Mouse (Mus musculus): ENCODE data around the gene Zfp354c. TPM values are rescaled to one million over a fixed set of nuclear protein-coding genes. Genes with fewer than 3 reads are reported as not detected.

Gene Zfp354c
- 10 to 100 TPM; 51.4 to 52.3 TPM for total RNA-seq (2021)

DNA sequence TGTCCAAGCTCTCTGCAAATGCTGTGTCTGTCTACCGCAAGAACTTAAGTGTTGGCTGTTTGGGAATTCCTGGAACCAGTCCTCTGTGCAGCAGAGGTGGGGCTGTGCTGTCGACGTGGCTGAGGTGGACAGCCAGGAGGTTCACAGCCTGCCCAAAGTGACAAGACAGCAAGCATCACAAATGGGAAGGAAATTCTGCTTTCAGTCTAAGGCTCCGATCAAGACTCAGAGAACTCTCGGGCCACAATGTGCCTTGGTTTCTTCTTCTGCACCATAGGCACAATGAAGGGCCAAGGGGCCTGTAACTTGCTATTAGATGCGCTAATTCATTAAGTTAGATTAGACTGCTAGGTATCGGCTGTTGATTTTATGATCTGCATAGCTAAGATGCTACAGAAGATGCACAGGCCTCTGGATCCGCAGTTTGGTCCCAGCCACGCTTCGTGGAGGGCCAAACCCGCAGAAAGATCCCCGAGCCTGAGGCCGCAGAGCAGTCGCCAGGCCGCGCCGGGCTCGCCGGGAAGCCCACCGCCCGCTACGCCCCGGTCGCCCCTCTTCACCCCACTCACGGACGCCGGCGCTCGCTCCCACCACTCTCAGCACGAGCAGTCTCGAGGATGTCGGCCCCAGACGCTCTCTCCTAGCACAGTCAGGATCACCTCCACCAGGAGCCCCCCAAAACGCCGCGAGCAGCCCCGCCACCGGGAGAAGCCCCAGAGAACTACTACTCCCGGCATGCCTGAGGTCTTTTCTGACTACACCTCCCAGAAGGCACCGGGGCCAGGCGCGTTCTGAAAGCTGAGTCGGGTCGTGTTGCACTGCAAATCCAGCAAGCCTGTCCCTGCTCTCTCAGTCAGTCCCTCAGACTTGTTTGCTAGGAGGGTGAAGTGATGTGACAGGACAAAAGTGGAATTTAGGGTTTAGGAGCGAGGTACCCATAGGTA, at the start of gene Zfp354c:
Gene Zfp354c (minus strand): TSS at position 715 of the 944 bp plus-strand sequence.
- peak; percentile 87 to 90 for DNase-seq

DNA sequence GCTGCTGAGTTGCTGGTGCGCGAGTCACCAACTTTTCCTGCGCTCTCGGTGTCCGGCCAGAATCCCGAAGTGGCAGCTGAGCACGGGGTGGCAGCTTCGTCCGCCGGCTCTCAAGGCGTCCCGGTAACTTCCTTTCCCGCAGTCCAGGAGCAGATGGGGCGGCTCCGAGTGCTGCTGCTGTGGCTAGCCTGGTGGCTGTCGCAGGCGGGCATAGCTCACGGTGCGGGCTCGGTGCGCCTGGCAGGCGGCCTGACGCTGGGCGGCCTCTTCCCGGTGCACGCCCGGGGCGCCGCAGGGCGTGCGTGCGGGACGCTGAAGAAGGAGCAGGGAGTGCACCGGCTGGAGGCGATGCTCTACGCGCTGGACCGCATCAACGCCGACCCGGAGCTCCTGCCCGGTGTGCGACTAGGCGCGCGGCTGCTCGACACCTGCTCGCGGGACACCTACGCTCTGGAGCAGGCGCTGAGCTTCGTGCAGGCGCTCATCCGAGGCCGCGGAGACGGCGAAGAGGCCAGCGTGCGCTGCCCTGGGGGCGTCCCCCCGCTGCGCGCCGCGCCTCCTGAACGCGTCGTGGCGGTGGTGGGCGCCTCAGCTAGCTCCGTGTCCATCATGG, 23.6 kb upstream of the Zfp354c start:
- no peak for DNase-seq

DNA sequence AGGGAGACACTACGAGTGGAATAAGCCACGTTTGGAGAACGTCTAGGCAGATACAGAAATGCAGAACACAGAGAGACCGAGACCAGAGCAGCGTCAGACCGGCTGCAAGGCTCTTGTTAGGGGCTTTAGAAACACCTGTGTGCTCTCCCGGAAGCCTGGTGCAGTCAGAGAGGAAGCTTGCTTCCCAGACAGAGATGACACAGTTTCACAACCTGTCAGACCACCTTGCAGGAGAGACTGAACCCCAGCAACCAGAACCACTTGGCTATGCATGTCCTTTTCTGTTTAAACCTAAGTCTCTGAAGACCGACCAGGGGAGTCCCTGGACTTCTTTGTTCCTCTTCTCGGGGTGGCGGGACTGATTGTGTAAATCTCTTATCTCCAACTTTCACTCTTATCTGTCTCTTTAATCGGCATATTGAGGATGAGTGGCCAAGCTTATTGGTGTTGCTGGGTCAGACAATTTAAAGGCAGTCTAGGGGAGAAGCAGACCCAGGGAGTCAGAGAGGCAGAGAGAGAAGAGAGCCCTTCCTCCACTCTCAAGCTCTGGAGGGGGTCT, 22.7 kb upstream of the Zfp354c start, which contains the start of gene Grm6:
Gene Grm6 (plus strand): TSS at position 509 of the 559 bp plus-strand sequence.
- no peak for DNase-seq

DNA sequence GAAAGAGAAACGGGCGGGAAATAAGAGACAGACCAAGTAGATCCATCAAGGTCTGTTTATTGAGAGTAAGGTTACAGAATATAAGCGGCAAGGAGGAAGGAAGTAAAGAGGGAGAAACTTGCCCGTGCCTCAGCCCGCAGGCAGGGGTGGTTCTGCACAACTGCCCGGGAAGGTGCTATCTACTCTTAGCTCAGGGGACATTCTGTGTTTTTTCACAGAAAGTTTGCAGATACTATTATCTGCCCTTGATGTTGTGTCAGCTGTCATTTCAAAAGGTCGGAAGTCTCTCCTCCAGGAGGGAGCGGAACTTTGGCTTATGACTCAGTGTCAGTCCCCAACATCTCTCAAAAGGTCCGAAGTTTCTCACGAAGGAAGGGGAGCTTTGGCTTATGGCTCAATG, 21.8 kb upstream of the Zfp354c start:
- no peak for DNase-seq

DNA sequence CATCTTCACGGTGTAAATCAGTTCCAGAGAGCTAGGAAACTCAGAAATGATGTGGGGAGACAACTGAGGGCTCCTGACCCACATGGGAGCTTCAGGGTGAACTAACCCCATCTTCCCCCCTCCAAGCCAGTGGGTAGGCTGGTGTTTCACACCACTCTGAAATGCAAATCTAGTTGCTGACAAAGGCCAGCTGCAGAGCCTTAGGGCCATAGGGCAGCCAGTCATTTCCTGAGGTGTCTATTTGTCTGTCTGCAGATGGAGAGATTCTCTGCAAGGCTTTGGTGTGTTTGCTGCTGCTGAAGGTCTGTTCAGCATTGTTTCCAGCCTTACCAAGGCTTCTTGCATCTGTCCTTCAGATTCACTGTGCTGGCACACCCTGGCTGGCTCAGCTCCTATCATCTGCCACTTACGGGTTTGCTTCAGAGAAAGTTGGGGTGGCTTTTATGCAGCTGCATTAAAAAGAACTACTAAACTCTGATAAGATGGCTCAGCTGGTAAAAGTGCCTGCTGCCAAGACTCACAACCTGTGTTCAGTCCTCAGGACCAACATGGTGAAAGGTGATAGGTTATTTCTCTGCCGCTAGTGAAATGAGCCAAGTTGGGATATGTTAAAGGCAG, 21.1 kb upstream of the Zfp354c start:
- no peak for DNase-seq

DNA sequence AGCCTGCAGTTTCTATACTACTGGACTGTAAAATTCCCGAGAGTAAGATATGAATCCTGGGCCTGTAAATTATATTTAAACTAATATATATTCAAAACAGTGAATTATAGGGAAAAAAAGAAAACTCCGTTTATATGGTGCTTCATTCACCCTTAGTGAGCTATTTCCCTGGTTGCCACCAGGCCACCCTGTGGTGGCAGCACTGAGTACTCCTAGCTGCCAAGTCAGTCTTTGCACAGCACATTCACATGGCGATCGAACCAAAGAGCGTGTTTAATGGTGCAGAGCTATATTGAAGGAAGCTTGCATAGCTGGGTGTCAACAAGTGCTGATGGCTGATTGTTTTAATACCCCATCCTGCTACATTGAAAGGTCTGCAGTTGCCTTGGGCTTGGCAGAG, 19.5 kb upstream of the Zfp354c start:
- no peak for DNase-seq

DNA sequence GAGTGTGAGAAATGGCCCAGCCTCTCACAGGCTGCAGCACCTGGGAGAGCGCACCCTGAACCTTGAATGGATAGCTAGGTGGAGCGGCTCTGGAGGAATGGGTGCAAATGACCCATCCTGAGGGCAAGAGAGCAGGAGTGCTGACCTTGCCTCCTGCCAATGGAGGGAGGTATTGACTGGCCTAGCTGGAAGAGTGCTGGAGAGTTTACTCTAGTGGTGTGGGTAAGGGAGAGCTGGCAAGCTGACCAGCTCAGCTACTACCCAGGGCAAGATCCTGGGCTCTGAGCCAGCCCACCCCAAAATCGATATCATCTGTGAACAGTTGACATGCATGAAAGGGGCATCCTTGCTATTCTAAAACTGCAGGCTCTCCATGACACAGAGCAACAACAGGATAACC, 18.4 kb upstream of the Zfp354c start:
- DNase-seq, result no peak

DNA sequence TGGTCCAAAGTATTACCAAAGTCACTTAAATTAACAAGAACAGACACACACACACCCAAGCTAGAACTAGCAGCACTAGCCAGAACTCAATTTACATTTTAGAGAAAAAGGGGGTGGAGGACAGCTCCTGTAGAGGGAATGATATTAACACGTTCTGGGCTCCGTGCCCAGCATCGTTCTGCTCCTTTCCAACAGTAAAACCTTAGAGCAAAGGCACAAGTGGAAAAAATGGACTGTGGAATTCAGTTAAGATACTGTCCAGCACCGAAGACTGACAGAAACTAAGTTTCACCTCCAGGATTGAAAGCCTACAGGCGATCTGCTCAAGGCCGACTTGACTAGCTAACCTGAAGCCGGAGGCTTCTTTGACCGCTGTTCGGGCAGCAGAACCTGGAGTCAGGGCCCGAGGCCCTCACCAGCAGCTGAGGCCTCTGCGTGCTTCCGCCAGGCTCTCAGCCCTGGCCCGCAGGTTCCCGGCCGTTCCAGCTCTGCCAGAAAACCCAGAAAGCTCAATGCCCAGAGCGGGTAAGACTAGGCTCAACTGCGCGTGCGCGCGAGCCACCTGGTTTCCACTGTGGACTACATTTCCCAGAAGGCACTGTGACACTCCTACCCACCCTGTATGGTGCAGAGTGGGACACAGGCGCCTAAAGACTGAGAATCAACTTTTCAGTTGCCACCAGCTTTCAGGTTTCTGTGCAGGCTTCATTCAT, 13.7 kb upstream of the Zfp354c start, which contains the start of gene Zfp879:
Gene Zfp879 (minus strand): TSS at position 530 of the 713 bp plus-strand sequence.
- DNase-seq, result peak; percentile 92 to 93

DNA sequence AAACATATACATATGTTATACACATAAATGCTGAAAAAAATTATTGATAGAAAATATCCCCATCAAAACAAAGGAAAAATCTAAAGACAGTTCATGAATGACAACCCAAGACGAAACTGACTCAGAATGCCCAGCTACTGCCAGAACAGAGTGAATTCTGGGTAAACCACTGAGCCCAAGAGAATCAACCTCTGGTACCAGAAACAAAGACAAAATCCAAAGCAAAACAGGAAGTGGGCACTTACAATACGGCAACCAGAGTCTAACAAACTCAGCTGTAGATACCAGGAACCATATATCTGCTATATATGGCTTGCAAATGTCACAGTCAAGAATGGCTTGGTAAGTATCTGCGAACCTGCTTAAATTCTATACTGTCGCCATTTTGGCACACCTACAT, 8.2 kb upstream of the Zfp354c start:
- no peak for DNase-seq

DNA sequence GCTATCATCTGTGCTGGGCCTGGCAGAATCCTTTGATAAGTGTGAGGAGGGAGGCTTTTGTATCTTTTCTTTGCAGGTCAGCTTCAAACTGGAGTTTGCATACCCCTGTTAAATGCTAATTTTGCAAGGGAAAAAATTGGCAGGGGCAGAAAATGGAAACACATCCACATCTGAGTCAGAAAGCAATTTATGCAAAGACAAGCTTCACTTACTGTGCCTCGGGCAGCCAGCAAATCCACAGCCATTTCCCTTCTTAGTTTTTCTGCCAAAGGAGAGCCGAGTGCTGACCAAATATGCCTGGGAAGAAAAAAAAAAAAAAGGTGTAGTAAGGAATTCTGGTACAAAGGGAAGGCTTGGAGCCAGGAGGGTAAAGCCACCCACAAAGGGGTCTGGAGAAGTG, 1.3 kb downstream of the Zfp354c start:
- DNase-seq, result no peak

DNA sequence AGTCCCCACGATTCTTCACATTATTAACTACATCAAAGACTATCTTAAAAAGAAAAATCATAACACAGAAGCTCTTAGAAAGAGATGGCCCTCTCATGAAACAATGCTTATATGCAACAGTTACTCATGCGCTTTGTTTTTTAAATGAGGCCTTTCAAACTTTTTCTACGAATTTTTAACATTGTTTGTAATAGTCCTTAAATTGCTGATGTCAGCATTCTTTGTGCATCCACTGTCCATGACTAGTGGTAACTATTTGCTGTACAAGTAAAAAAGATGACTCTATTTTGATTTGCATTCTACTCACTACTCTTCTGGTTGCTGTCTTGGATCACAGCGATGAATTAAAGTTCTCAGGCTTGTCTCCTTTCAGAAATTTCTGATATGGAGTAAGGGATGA, 13.3 kb downstream of the Zfp354c start:
- no peak for DNase-seq

DNA sequence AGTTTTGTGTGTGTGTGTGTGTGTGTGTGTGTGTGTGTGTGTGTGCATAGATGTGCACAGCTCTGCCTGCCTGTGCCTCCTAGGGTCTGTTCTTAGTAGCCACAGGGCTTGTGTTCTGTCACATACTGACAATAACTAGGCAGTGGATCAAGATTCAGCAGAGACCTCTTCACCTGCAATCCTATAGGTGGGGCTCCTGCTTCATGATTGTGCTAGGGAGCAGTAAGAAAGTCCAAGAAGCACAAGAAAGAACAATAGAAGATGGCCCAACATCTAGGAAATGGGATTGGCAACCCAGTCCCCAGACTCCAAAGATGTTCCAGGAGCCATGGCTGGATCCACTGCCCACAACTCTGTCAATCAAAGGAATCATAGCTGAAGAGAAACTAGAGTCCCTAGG, 28.7 kb downstream of the Zfp354c start:
- no peak for DNase-seq

DNA sequence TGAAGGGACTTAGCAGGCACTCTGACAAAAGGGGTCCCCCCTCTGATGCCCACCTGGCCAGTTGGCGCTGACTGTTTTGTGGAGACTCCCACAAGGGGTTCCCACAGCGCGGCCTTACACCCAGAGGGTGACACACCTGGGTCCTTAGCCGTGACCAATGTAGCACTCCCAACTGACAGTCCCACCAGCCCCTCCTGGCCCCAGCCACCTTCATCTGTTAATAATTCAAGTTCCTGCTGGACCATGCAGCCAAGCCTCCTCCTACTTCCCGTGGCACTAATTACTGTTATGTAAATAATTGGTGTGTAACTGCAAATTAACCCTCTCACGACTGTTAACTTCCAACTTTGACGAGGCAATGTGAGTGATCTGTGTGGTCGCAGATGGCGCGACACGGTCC, 29.9 kb downstream of the Zfp354c start:
- DNase-seq, result no peak

DNA sequence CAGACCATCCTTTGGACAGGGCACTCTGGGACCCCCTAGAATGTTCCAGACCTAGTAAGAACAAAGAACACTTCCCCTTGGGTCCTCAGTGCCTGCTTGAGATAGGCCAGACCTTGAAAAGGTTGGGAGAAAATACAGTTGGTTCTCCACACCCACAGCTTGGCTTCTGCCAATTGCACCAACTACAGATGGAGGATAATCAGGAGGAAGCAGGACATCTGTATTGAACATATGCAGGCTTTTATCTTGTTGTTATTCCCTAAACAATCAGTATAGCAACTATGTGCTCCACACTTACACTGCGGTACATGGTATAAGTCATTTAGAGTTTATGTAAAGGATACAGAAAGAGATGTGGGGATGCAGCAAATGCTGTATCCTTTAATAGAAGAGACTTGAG, 56.5 kb downstream of the Zfp354c start:
- DNase-seq, result no peak

DNA sequence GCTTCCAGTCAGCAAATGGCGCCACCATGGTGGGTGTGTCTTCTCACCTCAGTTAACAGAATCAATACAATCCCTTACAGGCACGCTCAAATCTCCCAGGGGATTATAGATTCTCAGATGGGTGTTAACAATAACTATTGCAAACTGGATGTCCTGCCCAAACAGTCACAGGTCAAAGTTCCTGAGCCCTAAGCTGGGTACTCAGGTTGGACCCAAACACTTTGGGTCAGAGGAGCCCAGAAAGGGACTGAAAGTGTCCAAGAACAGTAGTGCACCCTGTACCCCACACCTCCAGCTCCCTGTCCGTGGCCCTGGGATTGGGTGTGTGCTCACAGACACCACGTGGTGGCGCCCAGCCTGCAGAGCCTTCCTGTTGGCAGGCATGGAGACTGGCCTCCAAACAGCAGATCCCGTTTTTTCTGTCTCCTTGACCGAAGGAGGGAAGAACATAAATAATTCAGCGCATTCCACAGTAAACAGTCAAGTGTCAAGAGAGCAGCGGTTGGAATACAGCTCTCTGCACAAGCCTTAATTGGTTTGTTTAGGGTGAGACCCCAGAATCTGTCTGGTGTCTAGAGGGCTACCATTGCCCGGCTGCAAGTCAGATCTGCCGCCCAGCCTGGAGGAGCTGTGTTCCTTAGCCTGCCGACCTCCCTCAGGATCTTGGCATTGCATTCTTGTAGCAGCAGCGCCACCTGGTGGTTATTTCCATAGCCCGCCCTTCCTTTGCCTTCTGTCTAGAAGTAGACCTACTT, 58.4 kb downstream of the Zfp354c start:
- peak; percentile 83 to 88 for DNase-seq

DNA sequence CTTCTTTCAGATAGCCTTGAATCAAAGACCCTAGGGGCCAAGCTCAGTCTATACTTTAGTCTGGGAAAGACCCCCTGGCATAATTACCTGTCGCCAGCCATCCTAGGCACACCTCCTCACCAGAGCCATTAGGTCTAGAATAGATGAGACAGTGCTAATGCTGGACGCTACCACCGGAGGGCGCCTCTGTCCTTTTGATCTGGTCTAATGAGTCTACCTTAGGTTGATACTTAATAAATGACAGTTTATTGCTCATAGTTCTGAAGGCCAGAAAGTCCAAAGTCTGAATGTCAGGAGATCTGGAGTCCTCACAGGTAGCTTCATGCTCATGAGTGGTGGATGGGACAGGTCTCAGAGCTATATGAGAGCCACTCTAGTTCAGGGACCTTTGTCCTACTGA, 60.5 kb downstream of the Zfp354c start:
- DNase-seq, result no peak

DNA sequence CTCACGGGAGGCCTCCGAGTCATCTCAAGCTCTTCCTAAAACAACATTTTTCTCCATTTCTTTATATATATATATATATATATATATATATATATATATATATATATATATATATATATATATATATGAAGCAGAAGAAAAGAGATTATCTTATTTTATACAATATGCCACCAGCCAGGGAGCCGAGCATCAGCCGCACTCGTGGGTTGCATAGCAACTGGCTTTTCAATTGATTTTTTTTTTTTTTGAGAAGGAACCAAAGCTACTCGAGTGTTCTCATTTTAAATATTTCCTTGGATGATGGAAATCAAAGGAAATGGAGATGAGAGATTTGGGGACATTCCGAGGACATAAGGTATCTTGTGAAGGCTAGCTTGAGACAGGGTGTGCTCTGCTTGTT, 61.1 kb downstream of the Zfp354c start:
- DNase-seq, result no peak
